Mouse (Mus musculus) liver, postnatal 0 days (tissue): Measurements from ENCODE around the gene Pde2a.

Source experiments
- CTCF ChIP-seq: sonication (generic); IDR thresholded peaks from 2 replicates; pipeline ENCODE4 v1.5.1; 2016; ENCODE audit warnings: antibody characterized with exemption, low read depth
- EP300 ChIP-seq: IDR thresholded peaks from 2 replicates; pipeline ENCODE4 v1.6.1; 2016; ENCODE audit warnings: antibody characterized with exemption, low read depth, mild to moderate bottlenecking

GRCm38 (mm10) chr7:101474399-101474811 lies 52.9 kb downstream of the Pde2a start:
- no peak for TF ChIP-seq CTCF
- TF ChIP-seq EP300: no peak
